Mouse (Mus musculus) c-Kit-positive CD71-positive TER-119-positive erythroid progenitor cells, embryonic 14.5 days (primary cell): Measurements from ENCODE around the gene Tnk2.

Experiments used
- DNase-seq: peaks from one replicate; pipeline ENCODE4 v3.0.0-alpha.2; 2013; ENCODE audit warnings: low spot score

Gene Tnk2

DNA sequence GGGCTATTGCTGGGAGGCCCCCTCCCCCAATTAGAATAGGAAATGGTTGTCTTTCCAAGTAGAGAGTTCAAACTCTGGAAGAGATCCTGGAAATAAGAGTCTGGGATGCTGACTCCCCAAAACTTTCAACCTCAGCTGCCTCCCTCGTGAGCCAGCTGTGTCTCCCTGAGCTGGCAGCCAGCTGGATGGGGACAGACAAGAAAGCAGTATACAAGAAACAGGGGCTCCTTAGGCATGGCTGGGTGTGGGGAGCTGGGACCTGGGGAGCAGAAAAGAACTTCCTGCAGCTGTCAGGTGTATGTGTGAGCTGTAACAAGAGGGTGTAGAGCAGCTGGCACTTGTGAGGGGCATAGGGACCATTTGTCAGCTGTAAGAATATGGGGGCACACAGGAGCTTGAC, 16.4 kb downstream of the Tnk2 start:
- no peak for DNase-seq

- no peak for DNase-seq
Measured at GRCm38 (mm10) chr16:32660557-32661321, 17.1 kb downstream of the Tnk2 start.

- no peak for DNase-seq
Measured at GRCm38 (mm10) chr16:32661493-32661921, 17.8 kb downstream of the Tnk2 start.

- no peak for DNase-seq
Measured at GRCm38 (mm10) chr16:32662372-32662771, 18.7 kb downstream of the Tnk2 start.

DNA sequence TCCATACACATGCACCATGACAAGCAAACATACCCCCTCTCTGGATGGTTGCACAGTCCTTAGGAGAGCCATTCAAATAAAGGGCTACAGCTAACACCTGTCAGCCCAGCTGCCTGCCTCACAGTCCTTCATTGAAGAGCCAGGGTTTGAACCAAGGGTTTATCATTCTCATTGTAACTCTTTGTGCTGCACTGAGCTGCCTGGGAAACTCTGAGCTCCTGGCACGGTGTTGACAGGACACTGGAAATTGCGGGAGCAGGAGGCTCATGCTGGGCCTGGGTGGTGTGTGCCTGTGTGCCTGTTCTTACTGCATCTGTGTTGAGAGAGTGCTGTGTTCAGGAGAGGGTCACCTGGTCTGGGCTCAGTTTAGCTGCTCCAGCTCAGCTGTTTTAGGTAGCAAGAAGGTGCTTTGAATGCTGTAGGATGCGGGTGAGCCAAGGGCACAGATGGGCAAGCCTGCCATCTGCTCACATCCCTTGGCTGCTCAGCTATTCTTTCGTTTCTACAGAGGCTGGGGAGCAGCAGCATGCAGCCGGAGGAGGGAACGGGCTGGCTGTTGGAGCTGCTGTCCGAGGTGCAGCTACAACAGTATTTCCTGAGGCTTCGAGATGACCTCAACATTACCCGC, 19.7 kb downstream of the Tnk2 start:
- DNase-seq, result no peak

DNA sequence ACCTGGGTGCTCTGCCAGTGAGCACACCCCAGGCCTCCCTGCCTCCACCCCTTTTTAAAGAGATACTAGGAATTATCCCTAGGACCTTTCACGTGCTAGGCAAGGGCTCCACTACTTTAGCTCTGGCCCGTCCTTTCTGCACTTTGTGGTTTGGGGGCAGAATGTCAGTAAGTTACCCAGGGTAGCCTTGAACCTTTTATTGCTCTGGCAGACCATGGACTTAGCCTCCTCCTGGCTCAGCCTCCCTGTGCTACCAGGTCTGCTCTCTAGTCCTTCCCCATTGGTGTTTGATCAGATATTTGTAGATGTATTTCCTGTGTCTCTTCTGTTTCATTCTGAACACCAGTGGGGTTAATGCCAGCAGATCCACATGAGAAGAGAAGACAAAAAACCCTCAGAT, 20.5 kb downstream of the Tnk2 start:
- no peak for DNase-seq

- peak; percentile 82 for DNase-seq
Measured at GRCm38 (mm10) chr16:32665851-32666665, 22.4 kb downstream of the Tnk2 start.

- no peak for DNase-seq
Measured at GRCm38 (mm10) chr16:32666671-32667551, 23.2 kb downstream of the Tnk2 start.

- DNase-seq, result no peak
Measured at GRCm38 (mm10) chr16:32667552-32667872, 23.8 kb downstream of the Tnk2 start.

GRCm38 (mm10) chr16:32668030-32668429, 24.4 kb downstream of the Tnk2 start:
- no peak for DNase-seq

- DNase-seq, result no peak
Measured at GRCm38 (mm10) chr16:32668472-32668871, 24.8 kb downstream of the Tnk2 start.

- DNase-seq, result no peak
Measured at GRCm38 (mm10) chr16:32669243-32669642, 25.6 kb downstream of the Tnk2 start.

DNA sequence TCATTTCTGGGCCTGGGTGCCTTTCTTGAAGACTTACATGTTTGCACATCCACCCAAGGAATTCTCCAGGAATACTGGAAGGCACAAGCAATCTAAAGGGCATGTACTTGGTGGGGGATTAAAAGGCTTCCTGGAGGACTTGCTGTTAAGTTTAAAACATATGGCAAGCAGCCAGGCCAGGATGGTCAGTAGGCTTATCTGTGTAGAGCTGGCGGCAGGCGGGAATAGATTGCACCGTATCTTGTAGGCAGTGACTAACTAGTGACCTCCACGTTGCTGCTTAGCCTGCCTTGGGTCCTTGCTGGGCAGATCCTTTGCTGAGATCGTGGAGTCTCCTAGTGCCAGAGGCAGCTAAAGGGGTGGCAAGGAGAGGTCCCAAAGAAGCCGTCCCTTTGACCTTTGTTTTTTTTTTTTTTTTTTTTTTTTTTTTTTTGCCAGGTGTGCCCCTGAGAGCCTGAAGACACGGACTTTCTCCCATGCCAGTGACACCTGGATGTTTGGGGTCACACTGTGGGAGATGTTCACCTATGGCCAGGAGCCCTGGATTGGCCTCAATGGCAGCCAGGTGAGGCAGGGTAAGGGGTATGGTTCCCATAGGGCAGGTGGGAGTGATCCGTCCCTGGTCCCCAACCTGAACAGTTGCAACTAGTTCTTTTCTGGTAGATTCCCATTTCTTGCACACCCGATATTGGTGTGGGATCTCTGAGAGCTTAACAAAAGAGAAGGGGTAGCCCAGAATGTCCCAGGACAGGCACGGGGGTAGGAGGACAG, 26.9 kb downstream of the Tnk2 start:
- peak; percentile 53 for DNase-seq

GRCm38 (mm10) chr16:32671206-32671887, 27.7 kb downstream of the Tnk2 start:
- DNase-seq, result no peak

- DNase-seq, result no peak
Measured at GRCm38 (mm10) chr16:32672250-32672649, 28.6 kb downstream of the Tnk2 start.

- no peak for DNase-seq
Measured at GRCm38 (mm10) chr16:32672861-32673560, 29.3 kb downstream of the Tnk2 start.

- no peak for DNase-seq
Measured at GRCm38 (mm10) chr16:32674121-32674740, 30.6 kb downstream of the Tnk2 start.

GRCm38 (mm10) chr16:32677040-32677700, 33.5 kb downstream of the Tnk2 start:
- DNase-seq, result no peak

DNA sequence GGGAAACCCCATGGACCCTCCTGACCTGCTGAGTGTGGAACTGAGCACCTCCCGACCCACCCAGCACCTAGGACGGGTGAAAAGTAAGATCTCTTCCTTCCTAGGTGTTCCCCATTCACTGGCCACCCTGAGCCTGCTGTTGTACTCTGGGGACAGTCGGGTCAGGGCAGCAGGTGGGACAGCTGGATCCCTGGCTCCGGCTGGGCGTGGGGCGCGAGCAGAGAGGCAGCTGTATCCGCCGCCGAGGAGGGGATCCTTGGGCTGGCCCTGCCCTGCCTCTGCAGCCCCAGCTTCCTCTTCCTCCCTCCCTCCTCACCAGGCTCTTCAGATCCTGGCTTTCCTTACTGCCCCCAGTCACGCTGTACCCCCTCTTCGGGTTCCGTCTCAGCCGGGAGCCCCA, 34.2 kb downstream of the Tnk2 start:
- no peak for DNase-seq
